Mouse (Mus musculus) layer of hippocampus, adult 8-10 months (tissue): Measurements from ENCODE around the gene Stk17b. TPM values are rescaled to one million over a fixed set of nuclear protein-coding genes. Genes with fewer than 3 reads are reported as not detected.
"Not testable (repeated sequence)": the region's sequence is repeated elsewhere in the genome, so short reads cannot be mapped to it uniquely, and the experiment has no call there.

Experiments
- DNase-seq, 2 experiments: peaks; one replicate each; pipeline ENCODE4 v3.0.0; 2022; ENCODE audit warnings: low spot score in 2 of 2
- total RNA-seq, 4 experiments: library from RNA; stranded (reverse); gene quantifications; 2 replicates each; pipeline ENCODE4 v1.2.4; 2022

The Stk17b gene
- total RNA-seq, 4 experiments from 2014 or later: 4.7 to 7.0 (median 6.3) TPM

- no peak for DNase-seq
Observed at GRCm38 (mm10) chr1:53782956-53783355, 2.1 kb downstream of the Stk17b start.

DNA sequence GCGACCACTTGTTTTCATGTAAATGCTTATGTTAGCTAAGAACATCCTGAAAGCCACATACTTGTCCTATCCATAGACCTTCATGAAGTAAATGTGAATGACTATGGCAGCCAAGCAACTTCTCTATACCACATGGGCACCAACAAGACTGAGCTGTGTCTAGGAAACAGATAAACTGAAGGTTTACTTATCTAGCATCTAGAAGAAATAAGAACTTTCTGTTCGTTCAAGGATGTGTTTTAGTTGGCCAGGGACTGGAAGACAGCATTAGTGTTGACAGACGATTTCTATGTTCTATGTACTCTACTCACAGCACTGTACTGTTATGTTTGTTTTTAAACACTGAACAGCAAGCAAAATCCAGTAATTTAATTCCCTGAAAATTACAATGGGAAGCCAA is 2.9 kb downstream of the Stk17b start:
- DNase-seq: no peak

- DNase-seq: no peak
Observed at GRCm38 (mm10) chr1:53781311-53781710, 3.7 kb downstream of the Stk17b start.

DNA sequence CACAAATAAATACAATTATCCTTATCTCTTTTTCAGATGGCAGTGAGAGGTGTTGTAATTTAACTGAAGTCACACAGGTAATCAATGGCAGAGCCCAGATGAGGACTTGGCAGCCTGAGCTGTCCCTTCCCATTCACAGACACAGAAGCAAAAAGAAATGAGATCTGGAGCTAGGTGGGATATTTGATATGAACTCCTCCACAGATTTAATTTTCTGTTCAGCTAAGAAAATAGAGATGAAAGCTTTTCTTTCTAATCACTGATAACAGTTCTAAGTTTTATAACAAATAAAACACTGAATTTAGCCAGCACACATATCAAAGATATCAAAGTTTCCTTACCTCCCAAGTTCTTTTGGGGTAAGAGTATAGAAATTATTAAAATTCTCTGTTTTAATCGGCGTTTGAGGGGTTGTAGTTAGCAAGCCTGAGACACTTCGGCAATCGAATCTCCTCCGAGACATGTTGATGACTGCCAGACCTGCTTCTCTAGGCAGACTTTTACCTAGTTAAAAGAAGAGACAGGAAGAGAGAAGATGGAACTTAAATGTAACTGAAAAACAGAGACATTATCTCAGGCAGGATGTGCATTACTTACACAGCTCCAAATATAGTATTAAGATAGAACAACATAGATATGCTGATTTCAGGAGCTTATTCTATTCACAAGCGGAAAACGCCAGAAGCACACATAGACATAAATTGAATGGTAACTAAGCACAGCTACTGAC is 8.7 kb downstream of the Stk17b start:
- DNase-seq: no peak

DNA sequence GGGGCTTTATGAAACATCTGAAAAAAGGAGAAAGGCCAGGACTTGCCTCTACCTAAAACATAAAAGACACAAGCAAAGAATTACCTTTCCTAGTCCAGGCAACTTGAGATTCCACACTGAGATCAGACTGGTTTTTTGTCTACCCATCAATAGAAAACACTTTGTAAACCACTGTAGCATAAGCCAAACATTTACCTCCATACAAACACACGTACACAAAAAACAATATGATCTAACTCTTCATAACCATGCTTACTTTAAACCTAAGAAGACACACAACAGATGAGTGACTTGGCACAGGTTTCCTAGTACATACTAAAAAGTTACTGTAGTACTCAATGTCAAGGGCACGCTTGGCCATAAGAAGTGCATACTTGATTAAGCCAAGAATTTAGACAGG is 9.5 kb downstream of the Stk17b start:
- DNase-seq: no peak

DNA sequence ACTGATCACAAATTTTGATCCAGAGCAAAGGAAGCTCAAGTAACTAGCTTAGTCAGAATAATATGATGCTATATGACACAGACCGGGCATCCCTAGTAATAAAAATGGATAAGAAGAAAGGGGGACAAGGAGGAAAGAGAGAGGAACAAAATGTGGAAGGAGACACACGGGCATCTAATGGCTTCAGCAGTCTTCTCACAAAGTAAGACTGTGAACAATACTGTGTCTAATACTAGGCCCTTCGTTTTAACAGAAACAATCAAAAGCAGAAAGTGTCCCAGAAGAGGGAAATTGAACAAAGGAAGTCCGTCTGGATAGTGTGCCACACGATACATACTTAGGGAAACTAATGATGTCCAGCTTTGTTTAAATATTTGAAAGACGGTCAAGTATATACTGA is 10.0 kb downstream of the Stk17b start:
- no peak for DNase-seq

DNA sequence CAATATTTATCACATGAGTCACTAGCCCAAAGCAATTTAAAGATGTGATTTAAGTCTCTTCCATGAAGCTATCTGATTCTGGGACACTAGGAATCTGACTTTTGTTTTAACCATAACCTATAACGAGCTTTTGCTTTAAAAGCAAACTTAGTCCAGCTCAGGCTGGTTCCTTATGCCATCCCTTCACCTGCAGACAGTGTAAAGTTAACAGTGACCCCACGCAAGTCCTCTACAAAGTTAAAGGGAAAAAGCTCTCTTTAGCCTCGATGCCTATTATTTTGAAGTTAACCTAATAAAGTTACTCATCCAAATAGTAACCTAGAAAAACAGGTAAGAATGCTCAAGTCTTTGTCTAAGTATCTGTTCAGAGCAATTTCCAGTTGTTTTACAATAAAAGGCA is 10.5 kb downstream of the Stk17b start:
- DNase-seq: no peak

DNA sequence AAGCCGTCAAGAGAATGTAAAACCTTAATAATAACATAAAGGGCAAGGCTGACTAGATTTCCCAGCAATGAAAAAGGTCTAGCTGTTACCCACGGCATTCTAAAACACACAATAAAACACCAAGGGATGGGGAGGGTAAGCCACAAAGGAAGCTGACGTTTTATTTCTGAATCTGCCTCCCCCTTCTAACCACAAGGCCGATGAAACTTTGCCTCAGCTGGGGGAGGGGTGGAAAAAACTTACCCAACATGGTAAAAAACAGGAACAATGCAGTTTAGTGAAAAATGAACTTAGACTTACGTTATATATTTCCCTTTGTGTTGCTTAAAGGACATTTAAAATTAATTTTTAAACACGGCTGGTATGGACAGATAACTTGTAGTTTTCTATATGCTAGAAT is 11.0 kb downstream of the Stk17b start:
- DNase-seq: no peak

DNA sequence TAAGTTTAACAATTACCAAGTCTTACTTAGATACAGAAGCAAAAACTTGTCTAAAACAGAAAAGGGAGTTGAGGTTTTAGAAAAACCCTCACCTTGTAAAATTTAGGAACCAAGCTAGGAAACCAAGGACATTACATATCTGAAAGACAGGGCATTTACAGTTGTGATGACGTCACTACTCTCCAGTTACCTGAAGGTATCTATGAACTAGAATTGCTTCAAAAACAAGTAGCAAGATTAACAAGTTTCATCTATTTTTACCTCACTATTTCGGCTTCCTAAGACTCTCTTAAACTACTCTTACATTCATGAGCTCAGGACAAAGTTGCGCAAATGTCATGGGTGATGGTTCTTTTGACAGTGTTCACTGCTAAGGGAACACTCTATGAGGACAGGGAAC is 12.1 kb downstream of the Stk17b start:
- DNase-seq: no peak

DNA sequence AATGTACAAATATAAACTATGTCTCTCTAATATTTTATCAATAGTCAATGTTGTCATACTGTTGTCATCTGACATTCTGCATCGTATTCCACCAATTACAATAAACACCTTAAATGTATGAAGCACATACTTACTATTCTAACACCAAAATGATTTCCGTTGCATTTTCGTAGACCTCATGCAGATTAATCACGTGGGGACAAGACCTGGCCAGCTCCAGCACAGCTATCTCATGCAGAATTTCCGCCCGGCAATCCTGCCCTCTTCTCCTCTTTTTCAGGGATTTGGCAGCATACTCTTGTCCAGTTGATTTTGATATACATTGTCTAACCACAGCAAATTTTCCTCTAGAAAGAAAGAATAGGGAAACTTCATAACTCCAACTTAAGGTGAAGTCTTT is 13.5 kb downstream of the Stk17b start:
- DNase-seq: no peak

GRCm38 (mm10) chr1:53766112-53766511 is 18.9 kb downstream of the Stk17b start:
- DNase-seq: no peak

GRCm38 (mm10) chr1:53757316-53757715 is 27.7 kb downstream of the Stk17b start:
- no peak for DNase-seq

GRCm38 (mm10) chr1:53753501-53753900 is 31.5 kb downstream of the Stk17b start:
- DNase-seq: not testable (repeated sequence)

DNA sequence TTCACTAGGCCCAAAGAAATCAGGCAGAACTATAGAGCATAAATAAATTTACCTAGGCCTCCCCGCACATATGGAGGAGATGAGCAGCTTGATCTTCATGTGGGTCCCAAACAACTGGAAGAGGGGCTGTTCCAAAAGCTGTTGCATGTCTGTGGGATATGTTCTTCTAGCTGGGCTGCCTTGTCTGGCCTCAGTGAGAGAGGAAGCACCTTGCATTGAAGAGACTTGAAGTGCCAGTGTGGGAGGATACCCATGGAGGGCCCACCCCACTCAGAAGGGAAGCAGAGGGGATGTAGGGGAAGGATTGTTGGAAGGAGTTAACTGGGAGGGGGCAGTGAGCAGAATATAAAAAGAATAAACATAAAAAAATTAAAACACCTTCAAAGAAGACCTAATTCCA is 33.9 kb downstream of the Stk17b start:
- no peak for DNase-seq

DNA sequence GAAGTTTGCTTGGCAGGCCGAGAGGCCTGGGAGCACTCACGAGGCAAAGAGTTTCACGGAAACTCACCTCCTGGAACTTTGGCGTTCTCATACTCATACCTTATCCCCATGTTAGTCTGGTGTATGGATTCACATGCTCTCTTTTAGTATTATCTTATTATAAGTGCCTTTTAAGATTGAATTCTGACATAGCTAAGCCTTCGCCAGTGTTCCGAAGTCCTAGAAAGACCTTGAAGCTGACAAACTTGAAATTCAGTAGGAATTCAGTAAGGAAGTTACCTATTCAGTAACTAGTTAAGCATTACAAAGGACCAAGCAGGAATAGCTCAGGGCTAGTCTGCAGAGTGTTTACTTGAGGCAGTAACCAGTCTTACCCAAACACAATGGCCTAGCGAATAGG is 34.3 kb downstream of the Stk17b start:
- DNase-seq: not testable (repeated sequence)

- DNase-seq: not testable (repeated sequence)
Observed at GRCm38 (mm10) chr1:53749881-53750385, 35.1 kb downstream of the Stk17b start.

GRCm38 (mm10) chr1:53748571-53748970 is 36.5 kb downstream of the Stk17b start:
- DNase-seq: no peak

- no peak for DNase-seq
Observed at GRCm38 (mm10) chr1:53746001-53746400, 39.0 kb downstream of the Stk17b start.

DNA sequence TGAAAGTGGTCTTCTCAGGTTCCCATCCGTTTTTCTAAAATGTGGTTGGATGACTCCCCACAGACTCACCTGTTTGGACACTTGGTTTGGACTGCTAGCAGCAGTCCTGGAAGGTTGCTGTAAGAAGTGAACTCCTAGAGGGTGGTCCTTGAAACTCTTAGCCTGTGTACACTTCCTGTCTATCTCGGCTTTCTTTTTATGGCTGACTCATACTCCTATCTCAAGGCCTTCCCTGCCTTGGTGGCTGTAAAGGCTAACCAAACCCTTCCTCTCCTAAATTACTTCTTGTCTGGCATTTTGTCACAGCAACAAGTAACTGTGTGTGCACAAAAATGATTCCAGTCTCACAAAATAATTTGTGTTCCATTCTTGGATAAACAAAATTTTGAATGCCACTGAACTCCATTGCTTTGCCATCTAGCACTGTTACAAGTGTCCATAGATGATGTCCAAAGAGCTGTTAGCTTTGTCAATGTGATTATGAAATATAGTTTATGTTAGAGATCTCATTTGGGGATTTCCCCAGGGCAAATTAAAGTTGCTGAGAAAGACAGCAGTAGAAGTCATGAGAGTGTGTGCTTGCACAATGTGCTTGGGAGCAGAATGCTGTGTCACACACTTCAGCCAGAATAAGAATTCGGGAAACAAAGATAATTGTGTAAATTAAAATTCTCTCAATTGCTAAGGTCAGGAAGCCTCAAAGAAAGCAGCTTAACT is 43.1 kb downstream of the Stk17b start:
- no peak for DNase-seq

DNA sequence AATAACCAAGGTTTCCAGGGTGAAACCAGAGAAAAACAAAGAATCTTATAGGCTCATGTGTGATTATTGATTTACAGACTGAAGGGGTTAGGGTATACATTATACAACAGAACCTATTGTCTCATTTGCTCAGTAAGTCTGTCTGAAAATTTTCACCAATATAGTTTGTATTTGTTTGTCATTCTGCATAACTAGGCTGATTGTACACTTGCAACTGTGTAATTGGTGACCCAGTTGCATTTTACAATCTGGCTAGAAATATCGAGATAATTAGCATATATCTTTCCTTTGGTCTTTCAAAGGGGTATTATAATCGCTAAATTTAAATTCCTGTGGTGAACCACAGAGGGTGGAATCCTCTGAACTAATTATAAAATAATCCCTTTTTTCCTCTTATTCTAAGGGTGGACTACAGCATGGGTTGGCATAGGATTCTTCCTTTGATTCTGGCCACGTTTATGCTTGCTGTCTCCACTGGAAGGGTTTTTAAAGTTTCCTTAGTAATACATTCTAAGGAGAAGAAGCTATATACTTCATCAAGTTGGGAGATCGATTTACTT is 44.2 kb downstream of the Stk17b start:
- no peak for DNase-seq

- DNase-seq: not testable (repeated sequence)
Observed at GRCm38 (mm10) chr1:53740077-53740776, 44.8 kb downstream of the Stk17b start.

DNA sequence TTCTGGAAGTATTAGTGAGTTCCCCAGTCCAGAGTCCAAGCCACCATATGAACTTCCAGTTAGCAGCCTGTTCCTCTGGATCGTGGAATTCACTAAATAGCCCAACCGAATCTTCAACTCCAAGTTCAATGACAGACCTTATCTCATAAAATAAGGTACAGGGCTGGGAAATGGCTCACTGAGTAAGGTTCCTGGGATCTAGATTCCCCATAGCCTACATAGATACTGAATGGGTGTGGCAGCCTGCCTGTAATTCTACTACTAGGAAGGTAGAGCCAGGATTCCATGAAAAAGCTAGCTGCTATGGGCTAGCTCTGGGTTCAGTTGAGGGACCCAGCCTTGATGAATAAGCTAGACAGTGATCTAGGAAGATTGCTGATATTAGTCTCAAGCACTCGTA is 48.4 kb downstream of the Stk17b start:
- no peak for DNase-seq
